Mouse (Mus musculus) kidney, embryonic 15.5 days (tissue): ENCODE measurements around the gene Spint3. TPM values are rescaled to one million over a fixed set of nuclear protein-coding genes. Genes with fewer than 3 reads are reported as not detected.
"Not testable (repeated sequence)": the region's sequence is repeated elsewhere in the genome, so short reads cannot be mapped to it uniquely, and the experiment has no call there.

Source experiments
- ATAC-seq: fragments of 200-750 bp; cut with Nextera tagmentation; replicated peaks from 2 replicates; pipeline ENCODE4 v1.8.0; 2017; ENCODE audit warnings: moderate TSS enrichment; ENCODE audit not compliant: low FRiP score
- H3K27ac ChIP-seq: fragments of 300-500 bp; sonication (generic); 2 replicates; pipeline ENCODE4 v1.5.1; 2015; ENCODE audit warnings: mild to moderate bottlenecking, inconsistent platforms
- H3K27me3 ChIP-seq: fragments of 300-500 bp; sonication (generic); 2 replicates; pipeline ENCODE4 v1.6.1; 2015; ENCODE audit warnings: inconsistent platforms
- H3K36me3 ChIP-seq: fragments of 300-500 bp; sonication (generic); 2 replicates; pipeline ENCODE4 v1.6.1; 2015; ENCODE audit warnings: inconsistent platforms
- H3K4me1 ChIP-seq: fragments of 300-500 bp; sonication (generic); 2 replicates; pipeline ENCODE4 v1.6.1; 2015; ENCODE audit warnings: inconsistent platforms
- H3K4me2 ChIP-seq: fragments of 300-500 bp; sonication (generic); 2 replicates; pipeline ENCODE4 v1.6.1; 2015; ENCODE audit warnings: moderate library complexity, mild to moderate bottlenecking, inconsistent platforms
- H3K4me3 ChIP-seq: fragments of 300-500 bp; sonication (generic); replicated peaks from 2 replicates; pipeline ENCODE4 v1.5.1; 2015; ENCODE audit warnings: mild to moderate bottlenecking, inconsistent platforms
- H3K9ac ChIP-seq: fragments of 300-500 bp; sonication (generic); 2 replicates; pipeline ENCODE4 v1.6.1; 2015; ENCODE audit warnings: mild to moderate bottlenecking, inconsistent platforms
- H3K9me3 ChIP-seq: fragments of 300-500 bp; sonication (generic); replicated peaks from 2 replicates; pipeline ENCODE4 v1.6.1; 2016; ENCODE audit warnings: inconsistent platforms
- WGBS: fragments of 180-500 bp; shearing (Covaris S2); methylation state at CpG from one replicate; pipeline ENCODE4 v1.1.7; 2015; ENCODE audit warnings: mixed read lengths; 5-methylcytosine and 5-hydroxymethylcytosine counted together
- polyA plus RNA-seq: library from polyadenylated mRNA; unstranded; fragments of >200 nt; fragmentation: Nextera tagmentation; extraction: Ambion mirVana; gene quantifications from 2 replicates; pipeline ENCODE4 v1.2.1, GENCODE M21; 2015

Spint3 gene
- polyA plus RNA-seq, result not detected in 2 replicates

- not testable (repeated sequence) for H3K4me3 ChIP-seq, H3K9ac ChIP-seq, ATAC-seq, H3K4me2 ChIP-seq, H3K4me1 ChIP-seq, H3K36me3 ChIP-seq, H3K9me3 ChIP-seq, H3K27ac ChIP-seq, H3K27me3 ChIP-seq
- WGBS, result 82% methylated on average over 6 of the region's 6 CpGs
These were observed at the start of gene Spint3 for GRCm38 (mm10) chr2:164573359-164573758. Spint3 (minus strand) TSS chr2:164573459.

- Histone ChIP-seq H3K36me3 (no peaks in the 10 kb centered on the region), H3K9me3 (no peaks in the 10 kb centered on the region), H3K4me1 (no peaks in the 10 kb centered on the region), H3K4me3 (no peak overlapping the region), H3K9ac (no peak overlapping the region), H3K4me2 (no peak overlapping the region), H3K27me3 (no peaks in the 10 kb centered on the region), H3K27ac (no peak overlapping the region)
- ATAC-seq, result no peak
- WGBS, result 90% methylated on average over 4 of the region's 4 CpGs
These were observed 48.5 kb upstream of the Spint3 start for GRCm38 (mm10) chr2:164621775-164622174.

GRCm38 (mm10) chr2:164619050-164619449 lies 45.8 kb upstream of the Spint3 start:
- H3K27me3 ChIP-seq, result no peaks in the 10 kb centered on the region
- H3K36me3 ChIP-seq, result no peaks in the 10 kb centered on the region
- 78% methylated on average over 5 of the region's 5 CpGs for WGBS
- no peak overlapping the region for H3K4me2 ChIP-seq
- H3K27ac ChIP-seq, result no peak overlapping the region
- no peak for ATAC-seq
- H3K4me3 ChIP-seq, result no peak overlapping the region
- no peaks in the 10 kb centered on the region for H3K4me1 ChIP-seq
- no peak overlapping the region for H3K9ac ChIP-seq
- no peaks in the 10 kb centered on the region for H3K9me3 ChIP-seq

GRCm38 (mm10) chr2:164615386-164615785 lies 42.1 kb upstream of the Spint3 start:
- H3K4me1 ChIP-seq, result no peaks in the 10 kb centered on the region
- no peaks in the 10 kb centered on the region for H3K9me3 ChIP-seq
- H3K27me3 ChIP-seq, result no peaks in the 10 kb centered on the region
- H3K4me2 ChIP-seq, result no peak overlapping the region
- no peak overlapping the region for H3K9ac ChIP-seq
- 89% methylated on average over 3 of the region's 3 CpGs for WGBS
- ATAC-seq, result no peak
- no peak overlapping the region for H3K4me3 ChIP-seq
- no peak overlapping the region for H3K27ac ChIP-seq
- no peaks in the 10 kb centered on the region for H3K36me3 ChIP-seq

- H3K9ac ChIP-seq, H3K27ac ChIP-seq, H3K36me3 ChIP-seq, ATAC-seq, H3K4me2 ChIP-seq, H3K4me1 ChIP-seq, H3K27me3 ChIP-seq, H3K4me3 ChIP-seq, H3K9me3 ChIP-seq: not testable (repeated sequence)
- WGBS, result 48% methylated on average over 8 of the region's 8 CpGs
These were observed 40.2 kb upstream of the Spint3 start, which contains the start of the genes Wfdc6b and Wfdc8 for GRCm38 (mm10) chr2:164613471-164613870. Wfdc6b (plus strand) TSS chr2:164613522. Wfdc8 (minus strand) TSS chr2:164613626.

- Histone ChIP-seq H3K27me3 (no peaks in the 10 kb centered on the region; the same call in 1 of the 2 replicates), H3K36me3 (no peaks in the 10 kb centered on the region), H3K9me3 (no peaks in the 10 kb centered on the region), H3K4me1 (0 out of 2 replicates have a peak, but pooled peaks cover 7% of the 10 kb centered on the region), H3K4me2 (no peak overlapping the region), H3K9ac (no peak overlapping the region), H3K4me3 (no peak overlapping the region), H3K27ac (no peak overlapping the region)
- 54% methylated on average over 6 of the region's 6 CpGs for WGBS
- ATAC-seq, result no peak
These were observed 35.5 kb upstream of the Spint3 start for GRCm38 (mm10) chr2:164608781-164609180.

GRCm38 (mm10) chr2:164604411-164604810 lies 31.2 kb upstream of the Spint3 start:
- H3K36me3 ChIP-seq, result no peaks in the 10 kb centered on the region
- 0 out of 2 replicates have a peak, but pooled peaks cover 4% of the 10 kb centered on the region for H3K4me1 ChIP-seq
- no peak overlapping the region for H3K4me2 ChIP-seq
- no peak overlapping the region for H3K27ac ChIP-seq
- no peaks in the 10 kb centered on the region for H3K9me3 ChIP-seq
- no peak for ATAC-seq
- H3K27me3 ChIP-seq, result no peaks in the 10 kb centered on the region; the same call in 1 of the 2 replicates
- 88% methylated on average over 8 of the region's 8 CpGs for WGBS
- H3K4me3 ChIP-seq, result no peak overlapping the region
- no peak overlapping the region for H3K9ac ChIP-seq

GRCm38 (mm10) chr2:164603482-164603881 lies 30.2 kb upstream of the Spint3 start:
- no peak overlapping the region for H3K9ac ChIP-seq
- 86% methylated on average over 3 of the region's 3 CpGs for WGBS

GRCm38 (mm10) chr2:164600179-164600578 lies 26.9 kb upstream of the Spint3 start:
- no peaks in the 10 kb centered on the region for H3K4me1 ChIP-seq
- 64% methylated on average over 3 of the region's 3 CpGs for WGBS
- H3K27ac ChIP-seq, result no peak overlapping the region
- no peaks in the 10 kb centered on the region for H3K36me3 ChIP-seq
- H3K4me2 ChIP-seq, result no peak overlapping the region
- H3K9ac ChIP-seq, result no peak overlapping the region
- no peaks in the 10 kb centered on the region for H3K27me3 ChIP-seq
- no peaks in the 10 kb centered on the region for H3K9me3 ChIP-seq
- H3K4me3 ChIP-seq, result no peak overlapping the region
- no peak for ATAC-seq

More at GRCm38 (mm10) chr2:164603482-164603881, 30.2 kb upstream of the Spint3 start:
- Histone ChIP-seq H3K27ac (no peak overlapping the region), H3K9me3 (no peaks in the 10 kb centered on the region), H3K27me3 (no peaks in the 10 kb centered on the region), H3K36me3 (no peaks in the 10 kb centered on the region), H3K4me1 (0 out of 2 replicates have a peak, but pooled peaks cover 3% of the 10 kb centered on the region), H3K4me3 (no peak overlapping the region), H3K4me2 (no peak overlapping the region)
- no peak for ATAC-seq

- Histone ChIP-seq H3K27ac (no peak within 1 kb of the TSS), H3K4me1 (peaks cover 21% of the 10 kb centered on the region), H3K4me2 (no peak within 1 kb of the TSS), H3K9me3 (no peaks in the 10 kb centered on the region), H3K27me3 (no peaks in the 10 kb centered on the region), H3K4me3 (no peak within 1 kb of the TSS), H3K9ac (no peak within 1 kb of the TSS), H3K36me3 (no peaks in the 10 kb centered on the region)
- no peak for ATAC-seq
- 78% methylated on average over 4 of the region's 4 CpGs for WGBS
These were observed 20.2 kb upstream of the Spint3 start, which contains the start of gene Eppin for GRCm38 (mm10) chr2:164593494-164593893. Eppin (minus strand) TSS chr2:164593594.

- Histone ChIP-seq H3K9ac (no peak overlapping the region), H3K27ac (no peak overlapping the region), H3K9me3 (no peaks in the 10 kb centered on the region), H3K4me2 (no peak overlapping the region), H3K36me3 (no peaks in the 10 kb centered on the region), H3K4me1 (peaks cover 21% of the 10 kb centered on the region), H3K4me3 (no peak overlapping the region), H3K27me3 (no peaks in the 10 kb centered on the region)
- ATAC-seq, result no peak
- WGBS, result 9% methylated on average over 4 of the region's 4 CpGs
These were observed 18.8 kb upstream of the Spint3 start for GRCm38 (mm10) chr2:164592014-164592413.

GRCm38 (mm10) chr2:164585025-164585725 lies 11.9 kb upstream of the Spint3 start, which contains the start of gene Wfdc6a:
Wfdc6a (minus strand) TSS chr2:164585447.
- ATAC-seq, H3K9ac ChIP-seq: not testable (repeated sequence)
- 52% methylated on average over 13 of the region's 13 CpGs for WGBS

More at GRCm38 (mm10) chr2:164585025-164585725, 11.9 kb upstream of the Spint3 start, which contains the start of gene Wfdc6a:
- not testable (repeated sequence) for H3K4me3 ChIP-seq, H3K36me3 ChIP-seq, H3K4me2 ChIP-seq, H3K27me3 ChIP-seq, H3K9me3 ChIP-seq, H3K27ac ChIP-seq
- peaks cover 22% of the 10 kb centered on the region for H3K4me1 ChIP-seq
